Mouse (Mus musculus): ENCODE data around the gene Btrc. TPM values are rescaled to one million over a fixed set of nuclear protein-coding genes. Genes with fewer than 3 reads are reported as not detected.

Gene Btrc
- polyA plus RNA-seq, 1 experiment, result 55.6 TPM

DNA sequence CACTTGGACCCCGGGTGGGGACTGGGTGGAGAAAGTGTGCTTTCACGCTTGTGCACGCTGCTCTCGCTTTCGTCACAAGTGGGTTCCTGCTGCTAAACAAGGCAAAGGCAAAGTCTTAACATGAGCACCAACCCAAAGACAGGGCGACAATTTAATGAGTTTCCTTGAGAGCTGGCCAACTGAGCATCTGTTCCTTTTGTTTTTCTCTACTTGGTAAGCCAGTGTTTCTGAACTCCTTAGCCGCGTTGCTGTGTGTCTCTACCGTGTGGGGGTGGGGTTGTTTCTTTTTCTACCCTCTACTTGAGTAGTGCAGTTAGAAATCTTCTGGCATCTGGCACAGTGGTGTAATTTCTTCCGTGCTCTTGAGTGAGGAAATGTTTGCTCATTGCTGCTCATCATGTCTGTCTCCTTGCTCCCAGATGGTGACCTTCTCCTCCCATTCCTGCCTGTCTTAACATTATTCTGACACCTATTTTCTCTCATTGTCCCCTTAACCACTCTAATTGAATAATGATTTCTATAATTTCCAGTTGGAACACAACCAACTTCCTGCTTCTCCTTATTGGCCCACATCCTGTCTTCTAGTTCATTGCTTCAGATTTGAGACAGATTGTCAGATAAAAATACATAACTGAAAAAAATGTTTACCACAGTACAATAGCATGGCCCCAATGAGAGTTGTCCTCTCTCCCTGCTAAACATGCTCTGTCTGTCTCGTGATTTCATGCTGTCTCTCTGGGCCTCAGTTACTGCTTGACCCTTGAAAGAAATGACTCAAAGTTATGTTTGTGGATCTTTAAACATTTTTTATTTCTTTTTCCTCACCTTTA lies 109.4 kb downstream of the Btrc start:
- H3K4me3 ChIP-seq (ENCODE audit: control insufficient read depth, low read depth, low read length), result no peak overlapping the region
- H3K27me3 ChIP-seq (ENCODE audit: control insufficient read depth, insufficient read depth, low read length), result no peaks in the 10 kb centered on the region
- no peaks in the 10 kb centered on the region for H3K4me1 ChIP-seq (ENCODE audit: control insufficient read depth, insufficient read depth, low read length)
- no peaks in the 10 kb centered on the region for H3K36me3 ChIP-seq (ENCODE audit: control insufficient read depth, insufficient read depth, low read length)
- H3K27ac ChIP-seq (ENCODE audit: control insufficient read depth, insufficient read depth, low read depth, low read length), result no peak overlapping the region
- no peak for TF ChIP-seq CTCF (IDR thresholded peaks at IDR 0.05; ENCODE audit: control insufficient read depth, insufficient read depth, insufficient replicate concordance, low read depth, low read length)
- TF ChIP-seq POLR2A (IDR thresholded peaks at IDR 0.05; ENCODE audit: control insufficient read depth, low read depth, low read length), result no peak

DNA sequence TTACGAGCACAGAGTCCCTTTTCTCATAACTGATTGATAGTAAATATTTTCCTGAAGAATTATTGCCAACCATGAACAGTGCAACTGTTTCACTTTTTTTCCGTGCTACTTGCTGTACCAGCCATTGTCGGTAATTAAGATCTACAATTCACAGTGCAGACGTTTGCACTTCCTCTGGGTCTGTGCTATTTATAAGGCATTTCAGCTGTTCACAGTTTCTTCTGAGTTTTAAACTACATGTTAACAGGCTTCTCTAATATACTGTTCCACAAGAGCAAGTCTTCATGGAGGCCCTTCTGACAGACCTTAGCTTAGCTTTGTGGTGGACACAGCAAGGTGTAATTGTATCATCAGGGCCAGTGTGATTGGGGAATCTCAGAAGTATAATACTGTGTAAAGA lies 111.2 kb downstream of the Btrc start:
- TF ChIP-seq POLR2A (IDR thresholded peaks at IDR 0.05; ENCODE audit: control insufficient read depth, low read depth, low read length), result no peak
- TF ChIP-seq CTCF (IDR thresholded peaks at IDR 0.05; ENCODE audit: control insufficient read depth, insufficient read depth, insufficient replicate concordance, low read depth, low read length), result no peak
- Histone ChIP-seq H3K4me1 (ENCODE audit: control insufficient read depth, insufficient read depth, low read length) (no peaks in the 10 kb centered on the region), H3K27ac (ENCODE audit: control insufficient read depth, insufficient read depth, low read depth, low read length) (no peak overlapping the region), H3K36me3 (ENCODE audit: control insufficient read depth, insufficient read depth, low read length) (no peaks in the 10 kb centered on the region), H3K4me3 (ENCODE audit: control insufficient read depth, low read depth, low read length) (no peak overlapping the region), H3K27me3 (ENCODE audit: control insufficient read depth, insufficient read depth, low read length) (no peaks in the 10 kb centered on the region)

DNA sequence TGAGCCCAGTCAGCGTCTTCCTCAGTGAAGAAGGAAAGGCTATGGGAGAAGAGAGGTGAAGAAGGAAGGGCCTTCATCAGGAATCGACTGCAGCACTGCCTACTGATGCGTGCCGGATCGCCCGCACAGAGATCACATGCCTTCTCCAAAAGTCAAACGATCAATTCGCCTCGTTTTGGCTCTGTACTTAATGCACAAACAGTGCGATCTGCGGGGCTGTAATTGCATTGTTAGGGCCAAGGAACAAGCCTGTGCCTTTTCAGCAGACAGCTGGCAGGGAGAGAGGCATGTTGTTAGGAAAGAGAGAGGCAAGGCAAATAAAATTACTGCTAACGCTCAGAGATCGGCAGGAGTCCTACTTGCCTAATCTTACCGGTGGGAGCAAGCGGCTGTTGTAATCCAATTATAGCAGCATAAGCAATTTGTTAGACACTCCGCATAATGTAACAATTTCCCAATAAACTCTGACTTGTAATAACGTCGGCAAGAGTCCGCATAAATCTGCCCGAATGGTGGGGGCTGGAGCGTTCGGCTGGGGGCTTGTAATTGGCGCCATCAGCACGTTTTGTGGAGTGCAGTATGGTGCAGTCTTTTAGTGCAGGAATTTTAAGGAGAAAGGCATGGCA lies 112.5 kb downstream of the Btrc start:
- no peaks in the 10 kb centered on the region for H3K4me1 ChIP-seq (ENCODE audit: control insufficient read depth, insufficient read depth, low read length)
- no peak for TF ChIP-seq CTCF (IDR thresholded peaks at IDR 0.05; ENCODE audit: control insufficient read depth, insufficient read depth, insufficient replicate concordance, low read depth, low read length)
- no peak for TF ChIP-seq POLR2A (IDR thresholded peaks at IDR 0.05; ENCODE audit: control insufficient read depth, low read depth, low read length)
- no peaks in the 10 kb centered on the region for H3K27me3 ChIP-seq (ENCODE audit: control insufficient read depth, insufficient read depth, low read length)
- no peak overlapping the region for H3K4me3 ChIP-seq (ENCODE audit: control insufficient read depth, low read depth, low read length)
- no peak overlapping the region for H3K27ac ChIP-seq (ENCODE audit: control insufficient read depth, insufficient read depth, low read depth, low read length)
- H3K36me3 ChIP-seq (ENCODE audit: control insufficient read depth, insufficient read depth, low read length), result no peaks in the 10 kb centered on the region

DNA sequence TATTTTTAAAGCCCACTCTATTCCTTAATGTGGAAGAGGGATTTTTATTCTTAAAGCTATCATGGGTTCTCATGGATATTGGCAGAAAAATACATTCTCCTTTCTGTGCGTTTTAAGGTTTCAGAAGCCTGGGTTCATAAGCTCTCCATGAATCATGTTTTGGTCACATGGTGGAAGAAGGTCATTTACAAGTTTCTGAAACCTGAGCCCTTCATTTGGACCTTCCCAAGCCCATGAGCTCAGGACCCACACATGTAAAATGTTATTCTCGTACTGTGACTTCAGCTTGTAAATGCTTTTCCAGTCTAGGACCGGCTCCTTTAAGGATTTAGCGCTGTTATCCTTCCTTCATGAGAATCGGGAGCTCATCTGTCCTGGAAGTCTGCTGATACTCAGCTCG lies 116.0 kb downstream of the Btrc start:
- Histone ChIP-seq H3K27ac (ENCODE audit: control insufficient read depth, insufficient read depth, low read depth, low read length) (no peak overlapping the region), H3K4me3 (ENCODE audit: control insufficient read depth, low read depth, low read length) (no peak overlapping the region), H3K27me3 (ENCODE audit: control insufficient read depth, insufficient read depth, low read length) (no peaks in the 10 kb centered on the region), H3K4me1 (ENCODE audit: control insufficient read depth, insufficient read depth, low read length) (no peaks in the 10 kb centered on the region), H3K36me3 (ENCODE audit: control insufficient read depth, insufficient read depth, low read length) (no peaks in the 10 kb centered on the region)
- no peak for TF ChIP-seq POLR2A (IDR thresholded peaks at IDR 0.05; ENCODE audit: control insufficient read depth, low read depth, low read length)
- no peak for TF ChIP-seq CTCF (IDR thresholded peaks at IDR 0.05; ENCODE audit: control insufficient read depth, insufficient read depth, insufficient replicate concordance, low read depth, low read length)

DNA sequence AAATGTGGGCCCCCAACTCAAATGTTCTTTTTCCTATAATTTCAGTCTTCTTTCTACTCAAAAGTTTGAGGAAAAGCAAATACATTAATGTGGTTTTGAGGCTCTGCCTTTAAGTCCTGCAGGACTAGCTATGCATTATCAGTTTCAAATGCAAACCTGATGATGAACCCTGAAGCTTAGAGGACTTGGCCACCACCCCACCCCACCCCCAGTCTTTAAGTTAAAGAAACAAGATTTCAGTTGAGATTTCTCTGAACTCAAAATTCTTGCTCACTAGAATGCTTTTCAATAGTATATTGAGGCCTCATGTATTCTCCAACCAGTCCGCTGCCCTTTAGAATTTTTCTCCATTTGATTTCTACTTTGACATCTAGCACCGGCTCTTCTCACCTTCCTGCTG lies 117.0 kb downstream of the Btrc start:
- no peak overlapping the region for H3K4me3 ChIP-seq (ENCODE audit: control insufficient read depth, low read depth, low read length)
- H3K27me3 ChIP-seq (ENCODE audit: control insufficient read depth, insufficient read depth, low read length), result no peaks in the 10 kb centered on the region
- no peak overlapping the region for H3K27ac ChIP-seq (ENCODE audit: control insufficient read depth, insufficient read depth, low read depth, low read length)
- H3K36me3 ChIP-seq (ENCODE audit: control insufficient read depth, insufficient read depth, low read length), result no peaks in the 10 kb centered on the region
- no peaks in the 10 kb centered on the region for H3K4me1 ChIP-seq (ENCODE audit: control insufficient read depth, insufficient read depth, low read length)
- TF ChIP-seq CTCF (IDR thresholded peaks at IDR 0.05; ENCODE audit: control insufficient read depth, insufficient read depth, insufficient replicate concordance, low read depth, low read length) (no peak), POLR2A (IDR thresholded peaks at IDR 0.05; ENCODE audit: control insufficient read depth, low read depth, low read length) (no peak)

DNA sequence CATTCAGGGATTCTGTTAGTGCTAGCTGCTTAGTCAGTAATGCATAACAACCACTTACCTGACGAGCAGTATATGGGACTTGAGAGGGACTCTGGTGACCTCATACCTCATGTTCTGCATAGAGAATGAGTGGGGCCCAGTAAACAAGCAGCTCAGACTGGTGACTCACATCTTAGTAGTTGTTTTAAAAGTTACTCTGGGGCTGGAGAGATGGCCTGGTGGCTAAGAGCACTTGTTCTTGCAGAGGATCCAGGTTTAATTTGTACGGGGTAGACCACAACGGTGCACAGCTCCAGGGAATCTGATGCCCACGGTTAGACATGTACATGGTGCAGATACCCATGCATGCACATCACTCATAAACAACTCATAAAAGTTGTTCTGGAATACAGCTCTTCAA lies 117.4 kb downstream of the Btrc start:
- TF ChIP-seq POLR2A (IDR thresholded peaks at IDR 0.05; ENCODE audit: control insufficient read depth, low read depth, low read length), result no peak
- TF ChIP-seq CTCF (IDR thresholded peaks at IDR 0.05; ENCODE audit: control insufficient read depth, insufficient read depth, insufficient replicate concordance, low read depth, low read length), result no peak
- Histone ChIP-seq H3K27ac (ENCODE audit: control insufficient read depth, insufficient read depth, low read depth, low read length) (no peak overlapping the region), H3K4me3 (ENCODE audit: control insufficient read depth, low read depth, low read length) (no peak overlapping the region), H3K4me1 (ENCODE audit: control insufficient read depth, insufficient read depth, low read length) (no peaks in the 10 kb centered on the region), H3K27me3 (ENCODE audit: control insufficient read depth, insufficient read depth, low read length) (no peaks in the 10 kb centered on the region), H3K36me3 (ENCODE audit: control insufficient read depth, insufficient read depth, low read length) (no peaks in the 10 kb centered on the region)

DNA sequence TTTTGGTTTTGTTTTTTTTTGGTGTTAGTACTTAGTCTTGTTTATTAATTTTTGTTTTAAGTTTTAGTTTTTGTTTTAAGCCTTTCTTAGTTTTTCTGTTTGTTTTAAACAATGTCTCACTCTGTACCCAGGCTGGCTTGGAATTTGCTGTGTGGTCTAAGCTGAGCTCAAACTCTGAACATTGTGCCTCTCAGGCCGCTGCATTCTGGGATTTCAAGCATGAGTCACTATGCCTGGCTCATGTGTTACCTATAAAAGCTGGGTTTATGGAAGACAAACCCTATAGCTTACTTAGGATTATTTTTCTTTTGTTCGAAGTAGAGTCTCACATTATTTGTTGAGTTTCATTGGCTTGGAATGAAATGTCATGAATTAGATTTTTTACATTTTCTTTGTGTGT lies 119.9 kb downstream of the Btrc start:
- Histone ChIP-seq H3K36me3 (ENCODE audit: control insufficient read depth, insufficient read depth, low read length) (no peaks in the 10 kb centered on the region), H3K4me1 (ENCODE audit: control insufficient read depth, insufficient read depth, low read length) (no peaks in the 10 kb centered on the region), H3K4me3 (ENCODE audit: control insufficient read depth, low read depth, low read length) (no peak overlapping the region), H3K27me3 (ENCODE audit: control insufficient read depth, insufficient read depth, low read length) (no peaks in the 10 kb centered on the region), H3K27ac (ENCODE audit: control insufficient read depth, insufficient read depth, low read depth, low read length) (no peak overlapping the region)
- TF ChIP-seq CTCF (IDR thresholded peaks at IDR 0.05; ENCODE audit: control insufficient read depth, insufficient read depth, insufficient replicate concordance, low read depth, low read length) (no peak), POLR2A (IDR thresholded peaks at IDR 0.05; ENCODE audit: control insufficient read depth, low read depth, low read length) (no peak)
